Mouse (Mus musculus): Measurements from ENCODE around the gene Csad. TPM values are rescaled to one million over a fixed set of nuclear protein-coding genes. Genes with fewer than 3 reads are reported as not detected.
"Not testable (repeated sequence)": the region's sequence is repeated elsewhere in the genome, so short reads cannot be mapped to it uniquely, and the experiment has no call there.

Csad gene
- total RNA-seq, 2 experiments from 2014 or later: 32.5 to 38.4 TPM

- DNase-seq (ENCODE audit: extremely low spot score in 1 of 2, low spot score in 1 of 2): no peak
These were observed 34.2 kb upstream of the Csad start for GRCm38 (mm10) chr15:102238543-102239259.

GRCm38 (mm10) chr15:102235371-102236027, 31.0 kb upstream of the Csad start:
- DNase-seq (ENCODE audit: extremely low spot score in 1 of 2, low spot score in 1 of 2): no peak

- no peak for DNase-seq (ENCODE audit: extremely low spot score in 1 of 2, low spot score in 1 of 2)
These were observed 29.4 kb upstream of the Csad start for GRCm38 (mm10) chr15:102233896-102234295.

GRCm38 (mm10) chr15:102232764-102233163, 28.2 kb upstream of the Csad start:
- DNase-seq (ENCODE audit: extremely low spot score in 1 of 2, low spot score in 1 of 2): no peak

GRCm38 (mm10) chr15:102231748-102232147, 27.2 kb upstream of the Csad start, which contains the start of gene Itgb7:
Itgb7 (minus strand) TSS chr15:102231944.
- DNase-seq (ENCODE audit: extremely low spot score in 1 of 2, low spot score in 1 of 2): no peak

GRCm38 (mm10) chr15:102230408-102231321, 26.1 kb upstream of the Csad start:
- DNase-seq (ENCODE audit: extremely low spot score in 1 of 2, low spot score in 1 of 2): no peak

- not testable (repeated sequence) for DNase-seq (ENCODE audit: extremely low spot score in 1 of 2, low spot score in 1 of 2)
These were observed 21.1 kb upstream of the Csad start for GRCm38 (mm10) chr15:102225619-102226018.

GRCm38 (mm10) chr15:102224992-102225617, 20.6 kb upstream of the Csad start:
- no peak for DNase-seq (ENCODE audit: extremely low spot score in 1 of 2, low spot score in 1 of 2)

- DNase-seq (ENCODE audit: extremely low spot score in 1 of 2, low spot score in 1 of 2): peak; percentile 72 to 82
These were observed 19.9 kb upstream of the Csad start for GRCm38 (mm10) chr15:102224186-102224991.

GRCm38 (mm10) chr15:102222386-102222785, 17.9 kb upstream of the Csad start:
- no peak for DNase-seq (ENCODE audit: extremely low spot score in 1 of 2, low spot score in 1 of 2)

- DNase-seq (ENCODE audit: extremely low spot score in 1 of 2, low spot score in 1 of 2): no peak
These were observed 12.8 kb upstream of the Csad start for GRCm38 (mm10) chr15:102217325-102217724.

- DNase-seq (ENCODE audit: extremely low spot score in 1 of 2, low spot score in 1 of 2): no peak
These were observed 12.1 kb upstream of the Csad start for GRCm38 (mm10) chr15:102216459-102217228.

GRCm38 (mm10) chr15:102215624-102216023, 11.1 kb upstream of the Csad start:
- no peak for DNase-seq (ENCODE audit: extremely low spot score in 1 of 2, low spot score in 1 of 2)

GRCm38 (mm10) chr15:102214132-102214531, 9.6 kb upstream of the Csad start:
- DNase-seq (ENCODE audit: extremely low spot score in 1 of 2, low spot score in 1 of 2): no peak

- DNase-seq (ENCODE audit: extremely low spot score in 1 of 2, low spot score in 1 of 2): no peak
These were observed 7.4 kb upstream of the Csad start for GRCm38 (mm10) chr15:102211895-102212294.

GRCm38 (mm10) chr15:102210816-102211215, 6.3 kb upstream of the Csad start:
- no peak for DNase-seq (ENCODE audit: extremely low spot score in 1 of 2, low spot score in 1 of 2)

- DNase-seq (ENCODE audit: extremely low spot score in 1 of 2, low spot score in 1 of 2): no peak
These were observed 4.6 kb upstream of the Csad start for GRCm38 (mm10) chr15:102209114-102209513.

- no peak for DNase-seq (ENCODE audit: extremely low spot score in 1 of 2, low spot score in 1 of 2)
These were observed 3.6 kb upstream of the Csad start for GRCm38 (mm10) chr15:102208092-102208561.

- no peak for DNase-seq (ENCODE audit: extremely low spot score in 1 of 2, low spot score in 1 of 2)
These were observed 2.8 kb upstream of the Csad start for GRCm38 (mm10) chr15:102207351-102207750.
